Mouse (Mus musculus) cortical plate, adult 2 months (tissue): ENCODE measurements around the gene Elmod3.

Source experiments
- CTCF ChIP-seq: fragments of 200-500 bp; IDR thresholded peaks from 2 replicates; pipeline ENCODE4 v1.5.1; 2011; ENCODE audit warnings: mild to moderate bottlenecking, control low read depth, low read length; ENCODE audit not compliant: insufficient read depth; ENCODE audit errors: extremely low read depth
- POLR2A ChIP-seq: fragments of 200-500 bp; IDR thresholded peaks from 2 replicates; pipeline ENCODE4 v1.6.1; 2011; ENCODE audit warnings: mild to moderate bottlenecking, low read length, control low read depth; ENCODE audit not compliant: insufficient read depth; ENCODE audit errors: extremely low read depth

DNA sequence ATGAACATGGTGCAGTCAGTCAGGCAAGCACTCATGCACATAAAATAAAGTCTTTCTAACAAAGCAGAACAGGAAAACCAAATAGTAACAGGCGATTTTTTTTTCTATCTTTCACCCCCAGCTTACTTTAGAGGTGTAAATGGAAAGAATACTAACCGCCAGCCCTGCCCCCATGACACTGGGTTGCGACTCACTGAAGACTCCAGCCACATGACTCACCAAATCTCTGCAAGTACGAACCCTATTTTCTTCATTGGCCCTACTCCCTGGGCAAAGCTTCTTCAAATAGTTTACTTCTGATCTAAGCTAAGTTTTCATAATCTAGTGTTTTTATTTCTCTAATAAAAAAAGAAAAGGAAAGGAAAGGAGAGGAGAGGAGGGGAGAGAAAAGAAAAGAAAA, 46.4 kb upstream of the Elmod3 start:
- no peak for TF ChIP-seq POLR2A
- TF ChIP-seq CTCF, result no peak
